Mouse (Mus musculus) lung, embryonic 15.5 days (tissue): ENCODE data around the gene Gm21294. TPM values are rescaled to one million over a fixed set of nuclear protein-coding genes. Genes with fewer than 3 reads are reported as not detected.
"Not testable (repeated sequence)": the region's sequence is repeated elsewhere in the genome, so short reads cannot be mapped to it uniquely, and the experiment has no call there.

Experiments used
- ATAC-seq: fragments of 200-750 bp; cut with Nextera tagmentation; 2 replicates; pipeline ENCODE4 v1.8.0; 2017; ENCODE audit warnings: moderate number of reproducible peaks, borderline replicate concordance; ENCODE audit not compliant: low FRiP score, low TSS enrichment; ENCODE audit errors: extremely low read depth
- H3K27ac ChIP-seq: fragments of 300-500 bp; sonication (generic); 2 replicates; pipeline ENCODE4 v1.5.1; 2015; ENCODE audit warnings: moderate library complexity, mild to moderate bottlenecking, inconsistent platforms
- H3K27me3 ChIP-seq: fragments of 300-500 bp; sonication (generic); 2 replicates; pipeline ENCODE4 v1.6.1; 2015; ENCODE audit warnings: inconsistent platforms
- H3K36me3 ChIP-seq: fragments of 300-500 bp; sonication (generic); 2 replicates; pipeline ENCODE4 v1.6.1; 2015; ENCODE audit warnings: inconsistent platforms
- H3K4me1 ChIP-seq: fragments of 300-500 bp; sonication (generic); 2 replicates; pipeline ENCODE4 v1.6.1; 2015; ENCODE audit warnings: inconsistent platforms
- H3K4me2 ChIP-seq: fragments of 300-500 bp; sonication (generic); 2 replicates; pipeline ENCODE4 v1.6.1; 2015; ENCODE audit warnings: inconsistent platforms, mild to moderate bottlenecking, moderate library complexity
- H3K4me3 ChIP-seq: fragments of 300-500 bp; sonication (generic); 2 replicates; pipeline ENCODE4 v1.5.1; 2015; ENCODE audit warnings: mild to moderate bottlenecking, inconsistent platforms
- H3K9ac ChIP-seq: fragments of 300-500 bp; sonication (generic); 2 replicates; pipeline ENCODE4 v1.6.1; 2015; ENCODE audit warnings: inconsistent platforms
- H3K9me3 ChIP-seq: fragments of 300-500 bp; sonication (generic); 2 replicates; pipeline ENCODE4 v1.6.1; 2016; ENCODE audit warnings: inconsistent platforms
- WGBS: fragments of 180-500 bp; shearing (Covaris S2); methylation state at CpG from one replicate; pipeline ENCODE4 v1.1.7; 2015; 5-methylcytosine and 5-hydroxymethylcytosine counted together
- polyA plus RNA-seq: library from polyadenylated mRNA; unstranded; fragments of >200 nt; fragmentation: Nextera tagmentation; extraction: Ambion mirVana; gene quantifications from 2 replicates; pipeline ENCODE4 v1.2.1, GENCODE M21; 2015

Gene Gm21294
- polyA plus RNA-seq: not detected in 2 replicates

DNA sequence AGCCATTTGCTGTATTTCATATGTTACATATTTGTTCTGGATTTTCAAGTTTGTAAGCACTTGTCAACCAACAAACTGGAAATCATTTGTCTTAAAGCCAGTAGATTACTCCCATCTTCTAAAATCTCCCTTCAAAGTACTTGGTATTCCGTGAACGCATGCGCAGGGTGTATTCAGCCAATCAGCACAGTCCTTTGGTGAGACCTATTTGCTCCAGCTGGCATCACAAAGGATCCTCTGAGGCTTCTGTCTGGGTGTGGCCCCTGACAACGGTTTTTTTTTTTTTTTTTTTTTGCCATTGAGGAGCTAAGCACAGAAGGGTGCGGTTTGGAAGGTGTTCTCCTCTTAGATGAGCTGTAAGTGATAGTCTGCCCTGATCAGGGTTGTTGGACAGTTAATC lies at the start of gene Gm21294:
Gene Gm21294 (plus strand): TSS at position 301 of the 400 bp plus-strand sequence.
- H3K9me3 ChIP-seq, ATAC-seq: not testable (repeated sequence)
- WGBS: no CpG with 5 or more reads among the region's 5 CpGs

GRCm38 (mm10) chrY:89126246-89126645 lies 73.6 kb downstream of the Gm21294 start:
- H3K4me3 ChIP-seq, ATAC-seq, H3K4me1 ChIP-seq, H3K27ac ChIP-seq, H3K36me3 ChIP-seq, H3K4me2 ChIP-seq, H3K27me3 ChIP-seq, H3K9me3 ChIP-seq, H3K9ac ChIP-seq: not testable (repeated sequence)
- WGBS: 89% methylated on average over 4 of the region's 21 CpGs

More for the DNA sequence above, at the start of gene Gm21294:
- not testable (repeated sequence) for H3K4me3 ChIP-seq, H3K9ac ChIP-seq, H3K4me1 ChIP-seq, H3K27me3 ChIP-seq, H3K36me3 ChIP-seq, H3K27ac ChIP-seq, H3K4me2 ChIP-seq
